ENCODE assay signal across 9 mouse cellular contexts in genomic region chr11:113101534-113101933, GRCm38 (mm10).
DNase-seq lines count a peak whose midpoint lies in the region; ATAC-seq and TF ChIP-seq lines count a peak whose summit lies in the region.
"Had no signal": no experiment of that assay in that cellular context is flagged by ENCODE, and none has a peak within 500 bp of the region (broad histone marks: within the 10 kb centered on the region; RNA-seq: fewer than 3 reads in every experiment).

No protein-coding gene starts in this region.

- no peaks in the 10 kb centered on the region for H3K36me3 ChIP-seq in intestine, embryonic 14.5 days (ENCODE audit: control insufficient read depth, insufficient read depth, low read length)
- no peaks in the 10 kb centered on the region for H3K36me3 ChIP-seq in liver, postnatal 0 days (replicated peaks; ENCODE audit: insufficient read depth, low read length)

- 0 out of 2 replicates have a peak, but pooled peaks have one; percentile 48 for ATAC-seq in intestine, embryonic 14.5 days (replicated peaks; ENCODE audit: low FRiP score, low TSS enrichment, low read depth)
- ATAC-seq in liver, postnatal 0 days, result peak; percentile 89

- intact Hi-C loops in left cerebral cortex, postnatal 25 days (cut with DNase I), result no loop called here

- no peak for TF ChIP-seq CTCF in liver, postnatal 0 days (IDR thresholded peaks at IDR 0.05; ENCODE audit: low read depth)

- H3K27ac ChIP-seq in intestine, embryonic 14.5 days (ENCODE audit: low read depth), result peak overlapping the region; percentile 55
- peak overlapping the region; percentile 48 for H3K27ac ChIP-seq in liver, postnatal 0 days (ENCODE audit: low read depth)

- H3K9me3 ChIP-seq in intestine, embryonic 14.5 days (ENCODE audit: control insufficient read depth, low read length), result no peaks in the 10 kb centered on the region
- H3K9me3 ChIP-seq in liver, postnatal 0 days (ENCODE audit: low read length), result no peaks in the 10 kb centered on the region

- H3K4me1 ChIP-seq in intestine, embryonic 14.5 days (replicated peaks; ENCODE audit: control insufficient read depth, insufficient read depth, low read length), result peaks cover 12% of the 10 kb centered on the region; the same call in 1 of the 2 replicates
- peaks cover 8% of the 10 kb centered on the region for H3K4me1 ChIP-seq in liver, postnatal 0 days (ENCODE audit: insufficient read depth)

- DNase-seq in urinary bladder, postnatal 14 days (ENCODE audit: low spot score), result peak; percentile 68
- no peak for DNase-seq in urinary bladder, adult 2 months (ENCODE audit: low spot score)
- no peak for DNase-seq in intestine, embryonic 14.5 days (ENCODE audit: low spot score)
- peak; percentile 70 for DNase-seq in liver, postnatal 0 days
- DNase-seq in T-cell, adult 2 months (ENCODE audit: low spot score), result no peak
- DNase-seq in left cerebral cortex, postnatal 25 days (ENCODE audit: low spot score in 2 of 2), result no peak
- DNase-seq in cerebellum, postnatal 36 days, result no peak
- no peak for DNase-seq in adrenal gland, postnatal 4 days (ENCODE audit: low spot score in 2 of 2)

- no peaks in the 10 kb centered on the region for H3K27me3 ChIP-seq in intestine, embryonic 14.5 days (replicated peaks; ENCODE audit: control insufficient read depth, insufficient read depth, low read length)
- no peaks in the 10 kb centered on the region for H3K27me3 ChIP-seq in liver, postnatal 0 days (ENCODE audit: insufficient read depth, low read length)
- H3K27me3 ChIP-seq: Patski had no signal

- H3K4me2 ChIP-seq in intestine, embryonic 14.5 days (ENCODE audit: low read length), result peak overlapping the region; percentile 16
- H3K4me2 ChIP-seq in liver, postnatal 0 days (ENCODE audit: low read depth, low read length), result peak overlapping the region; percentile 62

- TF ChIP-seq EP300 in liver, postnatal 0 days (IDR thresholded peaks at IDR 0.05; ENCODE audit: low read depth), result no peak

- H3K9ac ChIP-seq in intestine, embryonic 14.5 days (ENCODE audit: low read length), result no peak overlapping the region
- no peak overlapping the region; the same call in 1 of the 2 replicates for H3K9ac ChIP-seq in liver, postnatal 0 days (replicated peaks)

- H3K4me3 ChIP-seq in intestine, embryonic 14.5 days (ENCODE audit: low read depth, low read length), result no peak overlapping the region
- peak overlapping the region; percentile 31 for H3K4me3 ChIP-seq in liver, postnatal 0 days (ENCODE audit: low read depth, low read length)

- 54% methylated on average over 11 of the region's 11 CpGs for WGBS in intestine, embryonic 14.5 days
- WGBS in liver, postnatal 0 days (ENCODE audit: insufficient replicate concordance), result 31% methylated on average over 11 of the region's 11 CpGs

Comparison
In these comparisons a context has a peak if more than half of its experiments do, and no peak if none do; other contexts are left out.
1. DNase-seq: peak in urinary bladder, postnatal 14 days (single experiment) and liver, postnatal 0 days (single experiment); none in urinary bladder, adult 2 months (single experiment), intestine, embryonic 14.5 days (single experiment), T-cell, adult 2 months (single experiment), left cerebral cortex, postnatal 25 days (0 of 2), cerebellum, postnatal 36 days (0 of 2) and adrenal gland, postnatal 4 days (0 of 2).